Mouse (Mus musculus) bone marrow macrophage, adult 2 months (primary cell): ENCODE measurements around the gene Dcaf7. TPM values are rescaled to one million over a fixed set of nuclear protein-coding genes. Genes with fewer than 3 reads are reported as not detected.
"Not testable (repeated sequence)": the region's sequence is repeated elsewhere in the genome, so short reads cannot be mapped to it uniquely, and the experiment has no call there.

ENCODE experiments used
- H3K27ac ChIP-seq: 2 replicates; pipeline ENCODE4 v1.5.1; 2012; ENCODE audit warnings: low read depth, low read length; ENCODE audit not compliant: insufficient read depth
- H3K4me1 ChIP-seq: 2 replicates; pipeline ENCODE4 v1.6.1; 2012; ENCODE audit warnings: low read length; ENCODE audit not compliant: control insufficient read depth, insufficient read depth
- H3K4me3 ChIP-seq: 2 replicates; pipeline ENCODE4 v1.5.1; 2012; ENCODE audit warnings: mild to moderate bottlenecking, low read length, moderate library complexity; ENCODE audit not compliant: insufficient read depth
- CTCF ChIP-seq: IDR thresholded peaks from 2 replicates; pipeline ENCODE4 v1.5.1; 2012; ENCODE audit warnings: low read depth, mild to moderate bottlenecking, low read length, moderate library complexity
- POLR2A ChIP-seq: IDR thresholded peaks from 2 replicates; pipeline ENCODE4 v1.6.1; 2012; ENCODE audit warnings: mild to moderate bottlenecking, low read depth, low read length, borderline replicate concordance
- polyA plus RNA-seq: library from polyadenylated mRNA; stranded (reverse); fragments of >200 nt; gene quantifications from 2 replicates; pipeline ENCODE4 v1.2.4, GENCODE M21; 2012; ENCODE audit not compliant: missing spikeins, insufficient read depth, insufficient read length

The Dcaf7 gene
- polyA plus RNA-seq, 1 experiment: 55.3 TPM

- no peak for TF ChIP-seq CTCF
- H3K27ac ChIP-seq: no peak overlapping the region
- H3K4me3 ChIP-seq: no peak overlapping the region
- H3K4me1 ChIP-seq: no peaks in the 10 kb centered on the region
Observed at GRCm38 (mm10) chr11:106012711-106013110, 24.0 kb upstream of the Dcaf7 start.

DNA sequence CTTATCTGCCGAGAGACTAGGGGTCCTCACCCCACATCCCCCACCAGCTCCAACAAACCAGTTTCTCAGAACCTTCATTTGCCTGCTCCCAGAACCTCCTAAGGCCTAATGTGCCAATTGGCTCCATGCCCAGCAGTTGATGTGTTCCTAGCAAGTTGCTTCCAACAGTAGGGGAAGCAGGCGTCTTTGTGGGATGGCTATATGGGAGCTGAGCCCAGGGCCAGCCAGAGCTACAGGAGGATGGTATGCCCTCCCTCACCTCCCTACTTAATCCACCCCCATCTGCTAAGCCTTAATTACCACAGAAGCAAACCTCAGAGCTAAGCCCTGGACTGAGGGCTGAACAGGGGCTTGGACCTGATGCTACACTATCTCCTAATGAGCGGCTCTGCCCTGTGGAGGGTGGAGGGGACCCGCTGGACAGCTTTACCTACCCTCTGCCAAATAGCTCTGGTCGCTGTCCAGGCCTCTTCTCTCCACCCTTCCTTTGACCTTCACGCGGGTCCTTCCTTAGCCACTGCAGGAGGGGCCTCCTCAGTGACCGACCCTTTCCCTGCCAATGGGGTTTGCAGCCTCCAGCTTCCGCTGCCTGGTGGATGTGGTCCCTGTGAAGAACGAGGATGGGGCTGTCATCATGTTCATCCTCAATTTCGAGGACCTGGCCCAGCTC lies 23.0 kb upstream of the Dcaf7 start:
- TF ChIP-seq CTCF: no peak
- no peak for TF ChIP-seq POLR2A
- Histone ChIP-seq H3K27ac (no peak overlapping the region), H3K4me1 (no peaks in the 10 kb centered on the region), H3K4me3 (no peak overlapping the region)

- Histone ChIP-seq H3K4me1 (no peaks in the 10 kb centered on the region), H3K4me3 (no peak overlapping the region), H3K27ac (no peak overlapping the region)
- no peak for TF ChIP-seq CTCF
- no peak for TF ChIP-seq POLR2A
Observed at GRCm38 (mm10) chr11:106016440-106016839, 20.2 kb upstream of the Dcaf7 start.

DNA sequence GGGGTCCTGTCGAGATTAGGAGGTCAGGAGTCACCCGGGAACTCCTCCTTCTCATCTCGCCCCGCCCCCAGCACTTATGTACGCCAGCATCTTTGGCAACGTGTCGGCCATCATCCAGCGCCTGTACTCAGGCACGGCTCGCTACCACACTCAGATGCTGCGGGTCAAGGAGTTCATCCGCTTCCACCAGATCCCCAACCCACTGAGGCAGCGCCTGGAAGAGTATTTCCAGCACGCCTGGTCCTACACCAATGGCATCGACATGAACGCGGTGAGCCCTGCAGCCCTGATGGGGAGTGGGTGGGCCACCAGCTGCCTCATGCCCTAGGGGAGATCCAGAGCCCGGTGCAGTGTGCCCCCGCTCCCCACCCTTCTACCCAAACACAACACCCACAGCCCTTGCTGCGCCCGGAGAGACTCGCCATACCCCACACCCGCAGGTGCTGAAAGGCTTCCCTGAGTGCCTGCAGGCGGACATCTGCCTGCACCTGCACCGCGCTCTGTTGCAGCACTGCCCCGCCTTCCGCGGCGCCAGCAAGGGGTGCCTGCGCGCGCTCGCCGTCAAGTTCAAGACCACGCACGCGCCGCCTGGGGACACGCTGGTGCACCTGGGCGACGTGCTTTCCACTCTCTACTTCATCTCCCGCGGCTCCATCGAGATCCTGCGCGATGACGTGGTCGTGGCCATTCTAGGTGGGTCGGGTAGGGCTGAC lies 16.5 kb upstream of the Dcaf7 start:
- Histone ChIP-seq H3K27ac (no peak overlapping the region), H3K4me3 (no peak overlapping the region), H3K4me1 (no peaks in the 10 kb centered on the region)
- TF ChIP-seq CTCF: no peak
- TF ChIP-seq POLR2A: no peak

- TF ChIP-seq POLR2A (no peak), CTCF (no peak)
- no peak overlapping the region for H3K27ac ChIP-seq
Observed at GRCm38 (mm10) chr11:106025774-106026173, 10.9 kb upstream of the Dcaf7 start.

DNA sequence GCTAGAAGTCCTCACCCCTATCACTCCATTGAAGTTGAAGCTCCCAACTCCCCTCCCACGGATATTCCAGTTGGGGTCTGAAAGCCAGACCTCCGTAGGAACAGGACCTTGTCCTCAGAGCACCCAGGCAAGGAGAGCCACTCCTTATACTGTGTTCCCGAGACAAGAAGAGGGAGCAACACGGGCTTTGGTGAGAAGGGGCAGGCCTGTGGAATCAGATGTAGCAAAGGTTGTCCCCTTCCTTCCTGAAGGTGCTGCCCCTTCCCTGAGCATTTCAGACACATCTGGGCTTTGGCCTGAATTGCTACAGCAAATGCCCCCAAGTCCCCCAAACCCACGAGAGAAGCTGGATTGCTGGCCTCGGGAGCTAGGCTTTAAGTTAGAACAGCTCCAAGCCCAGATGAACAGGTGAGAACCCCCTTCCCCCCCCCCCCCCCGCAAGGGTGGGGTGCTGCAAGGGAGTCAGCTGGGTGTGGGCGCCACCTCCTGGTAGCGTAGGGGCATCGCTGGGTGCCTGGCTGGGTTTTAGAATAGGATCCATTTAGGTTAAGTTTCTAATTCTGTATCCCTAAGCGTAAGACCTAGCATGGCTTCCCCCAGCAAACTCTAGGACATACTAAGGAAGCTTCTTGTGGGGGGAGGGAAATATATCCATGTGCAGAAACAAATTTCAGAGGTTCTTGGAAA lies 10.1 kb upstream of the Dcaf7 start:
- Histone ChIP-seq H3K4me1 (no peaks in the 10 kb centered on the region), H3K27ac (no peak overlapping the region), H3K4me3 (no peak overlapping the region)
- peak; percentile 96 for TF ChIP-seq CTCF
- TF ChIP-seq POLR2A: no peak

More at GRCm38 (mm10) chr11:106025774-106026173, 10.9 kb upstream of the Dcaf7 start:
- H3K4me1 ChIP-seq: no peaks in the 10 kb centered on the region
- H3K4me3 ChIP-seq: no peak overlapping the region

DNA sequence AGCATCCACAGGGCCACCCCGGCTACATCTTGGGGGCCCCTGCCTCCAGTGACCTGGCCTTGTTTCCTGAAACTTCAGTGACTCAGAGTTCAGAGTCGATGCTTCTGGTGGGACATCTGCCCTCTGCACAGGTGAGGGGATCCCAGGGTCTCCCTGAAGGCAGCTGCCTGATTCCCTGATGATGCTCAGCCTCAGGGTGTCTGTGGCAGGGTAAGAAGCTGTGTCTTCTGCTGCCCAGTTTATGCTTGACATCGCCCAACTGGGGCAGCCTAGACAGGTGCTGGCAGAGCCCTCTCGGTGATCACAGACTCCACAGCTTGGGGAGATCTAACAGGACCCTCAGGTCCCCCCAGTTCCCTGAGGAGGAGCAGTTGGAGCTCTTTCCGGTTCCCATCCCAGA lies 9.1 kb upstream of the Dcaf7 start:
- no peaks in the 10 kb centered on the region for H3K4me1 ChIP-seq
- no peak for TF ChIP-seq CTCF
- no peak for TF ChIP-seq POLR2A
- no peak overlapping the region for H3K4me3 ChIP-seq
- no peak overlapping the region for H3K27ac ChIP-seq

DNA sequence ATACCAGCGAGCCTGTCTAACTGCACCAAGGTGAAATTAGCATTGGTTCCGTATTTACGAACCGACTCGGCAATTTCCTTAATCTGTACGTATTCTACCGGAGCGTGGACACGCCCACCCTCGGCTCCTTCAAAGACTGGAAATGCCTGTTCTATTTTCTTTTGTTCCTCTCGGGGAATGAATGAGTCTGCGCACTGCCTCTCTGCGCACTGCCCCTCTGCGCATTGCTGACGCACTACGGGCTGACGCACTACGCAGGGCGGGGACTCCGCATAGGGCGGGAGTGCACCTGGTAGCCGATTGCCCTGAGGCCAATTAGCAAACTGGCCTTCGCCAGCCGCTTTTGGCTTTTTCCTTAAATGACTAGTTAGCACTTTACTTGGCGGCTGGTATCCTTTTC lies 4.6 kb upstream of the Dcaf7 start:
- not testable (repeated sequence) for H3K27ac ChIP-seq, H3K4me1 ChIP-seq
- H3K4me3 ChIP-seq: peak overlapping the region; percentile 50

GRCm38 (mm10) chr11:106033491-106033919 lies 3.2 kb upstream of the Dcaf7 start:
- H3K4me1 ChIP-seq: peaks cover 2% of the 10 kb centered on the region; the same call in 1 of the 2 replicates
- H3K4me3 ChIP-seq: peak overlapping the region; percentile 22; the same call in 1 of the 2 replicates
- peak overlapping the region; percentile 56 for H3K27ac ChIP-seq
- TF ChIP-seq POLR2A (no peak), CTCF (no peak)

DNA sequence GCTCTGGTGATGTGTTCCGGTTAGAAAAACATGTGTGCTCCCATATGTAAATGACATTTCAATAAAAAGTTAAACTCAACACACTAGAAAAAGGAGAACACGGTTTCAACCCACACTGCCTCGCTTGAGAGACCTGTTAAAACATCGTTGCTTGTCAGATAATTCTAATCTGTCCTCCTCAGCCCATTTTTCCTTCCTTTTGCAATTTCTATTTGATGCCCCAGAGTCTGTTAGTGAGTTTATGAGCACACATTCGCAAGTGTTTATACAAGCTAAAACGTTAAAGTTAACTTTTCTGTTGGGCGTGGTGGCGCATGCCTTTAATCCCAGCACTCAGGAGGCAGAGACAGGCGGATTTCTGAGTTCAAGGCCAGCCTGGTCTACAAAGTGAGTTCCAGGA lies 1.7 kb upstream of the Dcaf7 start:
- no peak overlapping the region for H3K27ac ChIP-seq
- H3K4me3 ChIP-seq: no peak overlapping the region

More for the DNA sequence above, 1.7 kb upstream of the Dcaf7 start:
- peaks cover 5% of the 10 kb centered on the region; the same call in 1 of the 2 replicates for H3K4me1 ChIP-seq
- TF ChIP-seq POLR2A: no peak
- no peak for TF ChIP-seq CTCF
